Mouse (Mus musculus) stomach, embryonic 16.5 days (tissue): ENCODE data around the gene Dhfr. TPM values are rescaled to one million over a fixed set of nuclear protein-coding genes. Genes with fewer than 3 reads are reported as not detected.

Experiments used
- ATAC-seq: fragments of 200-750 bp; cut with Nextera tagmentation; 2 replicates; pipeline ENCODE4 v1.8.0; 2017; ENCODE audit warnings: moderate number of reproducible peaks, moderate TSS enrichment; ENCODE audit not compliant: insufficient read depth, low FRiP score
- H3K27ac ChIP-seq: fragments of 300-500 bp; sonication (generic); 2 replicates; pipeline ENCODE4 v1.5.1; 2014; ENCODE audit warnings: low read length
- H3K27me3 ChIP-seq: fragments of 300-500 bp; sonication (generic); 2 replicates; pipeline ENCODE4 v1.6.1; 2014; ENCODE audit warnings: low read length, control low read depth, mixed read lengths; ENCODE audit not compliant: control insufficient read depth, insufficient read depth
- H3K36me3 ChIP-seq: fragments of 300-500 bp; sonication (generic); 2 replicates; pipeline ENCODE4 v1.6.1; 2014; ENCODE audit warnings: low read length; ENCODE audit not compliant: control insufficient read depth, insufficient read depth
- H3K4me1 ChIP-seq: fragments of 300-500 bp; sonication (generic); 2 replicates; pipeline ENCODE4 v1.6.1; 2014; ENCODE audit warnings: low read length, control low read depth, mixed read lengths; ENCODE audit not compliant: control insufficient read depth, insufficient read depth
- H3K4me2 ChIP-seq: fragments of 300-500 bp; sonication (generic); 2 replicates; pipeline ENCODE4 v1.6.1; 2014; ENCODE audit warnings: low read depth, low read length, mixed read lengths
- H3K4me3 ChIP-seq: fragments of 300-500 bp; sonication (generic); replicated peaks from 2 replicates; pipeline ENCODE4 v1.5.1; 2014; ENCODE audit warnings: mild to moderate bottlenecking, low read length
- H3K9ac ChIP-seq: fragments of 300-500 bp; sonication (generic); 2 replicates; pipeline ENCODE4 v1.6.1; 2014; ENCODE audit warnings: low read length
- H3K9me3 ChIP-seq: fragments of 300-500 bp; sonication (generic); replicated peaks from 2 replicates; pipeline ENCODE4 v1.6.1; 2016; ENCODE audit warnings: low read length, control low read depth; ENCODE audit not compliant: control insufficient read depth
- WGBS: fragments of 180-500 bp; shearing (Covaris S2); extraction: QIAGEN DNeasy Blood & Tissue Kit; methylation state at CpG from one replicate; pipeline ENCODE4 v1.1.7; 2014; 5-methylcytosine and 5-hydroxymethylcytosine counted together
- polyA plus RNA-seq: library from polyadenylated mRNA; unstranded; fragments of >200 nt; fragmentation: Nextera tagmentation; extraction: Ambion mirVana; gene quantifications from 2 replicates; pipeline ENCODE4 v1.2.1, GENCODE M21; 2015

Gene Dhfr
- 11.6 and 12.7 TPM in 2 replicates for polyA plus RNA-seq

GRCm38 (mm10) chr13:92354456-92355271, at the start of gene Dhfr, which contains the start of gene Msh3:
Dhfr (plus strand) TSS chr13:92354726.
Msh3 (minus strand) TSS chr13:92355003.
- Histone ChIP-seq H3K36me3 (peaks cover 3% of the 10 kb centered on the region; the same call in 1 of the 2 replicates), H3K9me3 (no peaks in the 10 kb centered on the region), H3K4me2 (peak within 1 kb of the TSS; percentile 95), H3K27me3 (no peaks in the 10 kb centered on the region), H3K27ac (peak within 1 kb of the TSS; percentile 91), H3K4me3 (peak within 1 kb of the TSS; percentile 77), H3K9ac (peak within 1 kb of the TSS; percentile 79), H3K4me1 (peaks cover 8% of the 10 kb centered on the region)
- under 1% methylated on average over 75 of the region's 76 CpGs for WGBS
- peak; percentile 97 for ATAC-seq

GRCm38 (mm10) chr13:92305680-92306079, 48.8 kb upstream of the Dhfr start, which contains the start of gene Gm20379:
Gm20379 (plus strand) TSS chr13:92305980.
- H3K4me2 ChIP-seq: no peak within 1 kb of the TSS
- 97% methylated on average over 11 of the region's 11 CpGs for WGBS
- H3K27me3 ChIP-seq: no peaks in the 10 kb centered on the region
- H3K4me1 ChIP-seq: no peaks in the 10 kb centered on the region
- H3K27ac ChIP-seq: no peak within 1 kb of the TSS
- no peaks in the 10 kb centered on the region for H3K9me3 ChIP-seq
- no peak within 1 kb of the TSS for H3K4me3 ChIP-seq
- H3K36me3 ChIP-seq: peaks cover 9% of the 10 kb centered on the region; the same call in 1 of the 2 replicates
- ATAC-seq: no peak
- no peak within 1 kb of the TSS for H3K9ac ChIP-seq

- no peak for ATAC-seq
- no peaks in the 10 kb centered on the region for H3K9me3 ChIP-seq
- 86% methylated on average over 5 of the region's 5 CpGs for WGBS
- no peak overlapping the region for H3K27ac ChIP-seq
- H3K4me1 ChIP-seq: no peaks in the 10 kb centered on the region
- no peaks in the 10 kb centered on the region for H3K27me3 ChIP-seq
- H3K9ac ChIP-seq: no peak overlapping the region
- no peak overlapping the region for H3K4me2 ChIP-seq
- no peak overlapping the region for H3K4me3 ChIP-seq
- peaks cover 4% of the 10 kb centered on the region; the same call in 1 of the 2 replicates for H3K36me3 ChIP-seq
Observed at GRCm38 (mm10) chr13:92314613-92315012, 39.9 kb upstream of the Dhfr start.

- no peaks in the 10 kb centered on the region for H3K4me1 ChIP-seq
- H3K4me3 ChIP-seq: no peak overlapping the region
- no peak overlapping the region for H3K9ac ChIP-seq
- H3K9me3 ChIP-seq: no peaks in the 10 kb centered on the region
- 80% methylated on average over 5 of the region's 5 CpGs for WGBS
- H3K27ac ChIP-seq: no peak overlapping the region
- peaks cover 4% of the 10 kb centered on the region; the same call in 1 of the 2 replicates for H3K36me3 ChIP-seq
- no peak for ATAC-seq
- no peak overlapping the region for H3K4me2 ChIP-seq
- H3K27me3 ChIP-seq: no peaks in the 10 kb centered on the region
Observed at GRCm38 (mm10) chr13:92320770-92321169, 33.8 kb upstream of the Dhfr start.

DNA sequence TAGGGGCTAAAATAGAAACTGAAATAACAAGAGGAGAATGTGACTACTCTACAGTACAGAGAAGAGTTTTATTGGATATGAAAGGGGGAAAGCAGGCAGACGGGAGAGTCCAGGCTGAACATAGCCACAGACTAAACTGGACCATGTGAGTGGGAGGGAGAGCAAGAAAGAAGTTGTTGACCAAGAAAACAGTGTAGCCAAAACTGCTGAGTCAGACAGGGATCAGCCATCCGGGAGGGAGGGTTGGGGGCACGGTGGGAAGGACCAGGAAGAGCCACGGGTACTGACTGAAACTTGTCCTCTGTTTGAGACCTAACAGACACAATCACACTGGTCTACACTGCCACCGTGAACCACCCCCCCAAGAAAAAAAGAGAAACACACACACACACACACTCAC, 28.5 kb upstream of the Dhfr start:
- Histone ChIP-seq H3K9me3 (no peaks in the 10 kb centered on the region), H3K27ac (no peak overlapping the region), H3K27me3 (no peaks in the 10 kb centered on the region), H3K4me3 (no peak overlapping the region), H3K9ac (no peak overlapping the region), H3K36me3 (no peaks in the 10 kb centered on the region), H3K4me1 (no peaks in the 10 kb centered on the region), H3K4me2 (no peak overlapping the region)
- 73% methylated on average over 5 of the region's 5 CpGs for WGBS
- no peak for ATAC-seq

- Histone ChIP-seq H3K27ac (no peak overlapping the region), H3K9ac (no peak overlapping the region), H3K9me3 (no peaks in the 10 kb centered on the region), H3K4me2 (no peak overlapping the region), H3K4me3 (no peak overlapping the region), H3K27me3 (no peaks in the 10 kb centered on the region), H3K4me1 (no peaks in the 10 kb centered on the region), H3K36me3 (no peaks in the 10 kb centered on the region)
- no peak for ATAC-seq
- 67% methylated on average over 2 of the region's 2 CpGs for WGBS
Observed at GRCm38 (mm10) chr13:92328000-92328399, 26.5 kb upstream of the Dhfr start.

GRCm38 (mm10) chr13:92330621-92331020, 23.9 kb upstream of the Dhfr start:
- H3K27me3 ChIP-seq: no peaks in the 10 kb centered on the region
- no peak overlapping the region for H3K27ac ChIP-seq
- H3K4me2 ChIP-seq: no peak overlapping the region
- H3K9me3 ChIP-seq: no peaks in the 10 kb centered on the region
- H3K4me1 ChIP-seq: no peaks in the 10 kb centered on the region
- no peaks in the 10 kb centered on the region for H3K36me3 ChIP-seq
- H3K4me3 ChIP-seq: no peak overlapping the region
- 92% methylated on average over 3 of the region's 3 CpGs for WGBS
- no peak for ATAC-seq
- H3K9ac ChIP-seq: no peak overlapping the region

DNA sequence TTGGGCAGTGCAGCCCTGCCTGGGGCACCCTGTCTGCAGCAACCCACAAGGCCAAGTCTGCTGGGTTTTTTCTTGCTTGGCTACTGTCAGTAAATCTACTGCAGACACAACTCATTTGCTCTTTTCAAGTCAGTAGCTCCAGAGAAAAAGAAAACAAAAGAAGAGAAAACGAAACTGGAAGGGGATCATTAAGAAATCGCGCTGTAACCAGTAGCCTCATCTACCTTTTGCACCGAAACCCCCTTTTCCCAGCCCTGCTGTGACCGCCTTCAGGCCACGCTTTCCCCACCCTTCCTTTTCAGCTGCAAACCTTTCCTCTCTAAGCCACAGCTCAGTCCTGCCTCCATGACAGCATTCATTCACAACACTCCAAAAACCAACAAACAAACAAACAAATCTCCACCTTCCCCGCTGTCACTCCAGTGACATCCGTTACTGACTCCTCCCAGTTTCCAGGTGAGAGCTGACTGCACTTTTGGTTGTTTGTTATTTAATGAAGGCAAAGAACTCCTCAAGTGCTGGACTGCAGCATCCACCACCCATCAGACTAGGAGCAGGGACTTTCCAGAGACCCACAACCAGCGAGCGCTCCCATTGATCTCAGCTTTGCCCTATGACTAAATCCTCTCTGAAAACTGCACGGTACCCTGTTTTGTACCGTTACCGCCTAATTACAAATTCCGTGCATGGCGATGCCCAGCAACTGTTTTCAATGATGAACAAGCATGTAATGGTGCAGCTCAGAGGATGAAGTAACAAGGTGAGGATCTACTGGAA, 22.2 kb upstream of the Dhfr start:
- H3K27me3 ChIP-seq: no peaks in the 10 kb centered on the region
- H3K4me3 ChIP-seq: no peak overlapping the region
- WGBS: 88% methylated on average over 15 of the region's 15 CpGs
- H3K9ac ChIP-seq: no peak overlapping the region
- no peaks in the 10 kb centered on the region for H3K9me3 ChIP-seq
- no peak overlapping the region for H3K4me2 ChIP-seq
- no peak for ATAC-seq
- H3K36me3 ChIP-seq: no peaks in the 10 kb centered on the region
- no peaks in the 10 kb centered on the region for H3K4me1 ChIP-seq
- no peak overlapping the region for H3K27ac ChIP-seq

GRCm38 (mm10) chr13:92336857-92337256, 17.7 kb upstream of the Dhfr start:
- ATAC-seq: no peak; the same call in 1 of the 2 replicates
- Histone ChIP-seq H3K4me2 (no peak overlapping the region), H3K4me1 (no peaks in the 10 kb centered on the region), H3K27me3 (no peaks in the 10 kb centered on the region), H3K9ac (no peak overlapping the region), H3K4me3 (no peak overlapping the region), H3K36me3 (0 out of 2 replicates have a peak, but pooled peaks cover 3% of the 10 kb centered on the region), H3K9me3 (no peaks in the 10 kb centered on the region), H3K27ac (no peak overlapping the region)
- 89% methylated on average over 1 of the region's 1 CpGs for WGBS
